Mouse (Mus musculus): ENCODE measurements around the gene Myo5a.
A peak's percentile ranks its signal among the peaks of the same experiment; 100 is the strongest.

Myo5a gene

DNA sequence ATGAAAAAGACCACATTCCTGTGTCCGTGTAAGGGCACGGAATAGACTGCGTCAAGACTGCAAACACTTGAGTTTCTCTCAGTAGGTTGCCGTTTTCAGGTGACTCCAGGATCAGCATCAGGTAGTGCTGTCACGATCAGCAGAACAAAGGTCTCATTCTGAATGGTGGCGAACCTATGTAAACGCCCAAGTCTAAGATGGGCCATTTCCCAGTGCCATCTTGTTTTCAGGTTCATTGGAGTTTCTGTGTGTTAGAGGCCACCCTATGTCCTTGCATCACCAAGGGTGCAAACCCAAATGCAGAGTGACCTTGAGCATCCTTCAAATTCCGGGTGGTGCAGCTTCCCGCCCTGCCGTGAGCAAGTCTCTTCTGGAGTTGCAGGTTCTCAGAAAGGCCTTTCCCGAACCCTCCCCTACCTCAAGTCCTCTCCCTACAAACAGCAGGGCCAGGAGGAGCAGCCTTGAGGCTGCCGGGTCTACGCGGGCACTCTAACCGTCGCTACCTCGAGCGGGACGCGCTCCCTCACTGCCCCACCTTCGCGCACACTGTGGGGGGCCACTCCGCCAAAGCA lies at the start of gene Myo5a:
TSS of gene Myo5a (plus strand) at position 559 of the 572 bp plus-strand sequence.
- no peak for DNase-seq

DNA sequence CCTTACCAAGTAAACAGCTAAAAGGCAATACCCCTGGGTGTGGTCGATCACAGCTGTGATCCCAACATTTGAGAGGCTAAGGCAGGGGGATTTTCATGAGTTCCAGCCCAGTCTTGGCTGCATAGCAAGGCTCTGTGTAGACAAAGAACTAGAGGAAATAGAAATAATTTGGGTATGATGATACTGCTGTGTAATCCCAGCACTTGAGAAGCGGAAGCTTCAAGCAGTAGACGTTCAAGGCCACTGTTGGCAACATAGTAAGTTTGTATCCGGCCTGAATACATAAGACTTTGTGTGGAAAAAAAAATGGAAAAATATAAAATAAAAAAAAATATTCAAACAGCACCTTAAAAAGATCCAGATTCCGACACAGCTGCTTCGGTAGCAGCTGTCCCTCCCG lies 48.3 kb upstream of the Myo5a start:
- DNase-seq, result no peak

DNA sequence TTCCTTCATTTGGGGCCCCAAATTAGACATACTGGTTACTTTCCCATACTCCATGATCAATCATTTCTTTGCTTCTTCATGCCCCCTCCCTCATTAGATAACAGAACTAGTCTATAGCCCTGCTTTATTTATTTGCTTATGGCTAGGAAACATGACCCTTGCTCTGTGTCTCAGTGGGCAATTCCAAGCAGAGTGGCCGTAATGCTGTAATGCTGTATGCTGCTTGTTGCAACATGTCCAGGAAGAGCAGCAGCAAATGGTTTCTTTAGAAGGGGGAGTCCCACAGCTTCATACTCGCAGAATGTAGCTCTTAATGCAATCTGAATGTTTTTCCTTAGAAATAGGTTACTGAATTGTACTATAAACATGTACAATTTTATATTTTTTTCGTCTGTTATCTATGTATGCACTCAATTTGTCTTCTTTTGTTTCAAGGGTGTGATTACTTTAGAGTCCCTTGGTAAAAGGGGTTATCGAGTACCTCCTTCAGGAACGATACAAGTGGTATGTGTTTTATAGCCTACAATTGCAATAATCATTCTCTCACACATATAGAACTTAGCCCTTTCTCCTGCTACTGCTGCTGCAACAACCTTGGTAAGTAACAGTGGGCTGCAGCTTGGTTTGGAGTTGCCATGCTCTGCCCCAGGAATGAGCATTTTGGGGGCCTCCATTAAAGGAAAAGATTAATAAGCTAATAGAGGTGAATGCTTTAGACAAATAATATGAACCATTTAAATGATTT lies 47.5 kb upstream of the Myo5a start:
- no peak for DNase-seq

DNA sequence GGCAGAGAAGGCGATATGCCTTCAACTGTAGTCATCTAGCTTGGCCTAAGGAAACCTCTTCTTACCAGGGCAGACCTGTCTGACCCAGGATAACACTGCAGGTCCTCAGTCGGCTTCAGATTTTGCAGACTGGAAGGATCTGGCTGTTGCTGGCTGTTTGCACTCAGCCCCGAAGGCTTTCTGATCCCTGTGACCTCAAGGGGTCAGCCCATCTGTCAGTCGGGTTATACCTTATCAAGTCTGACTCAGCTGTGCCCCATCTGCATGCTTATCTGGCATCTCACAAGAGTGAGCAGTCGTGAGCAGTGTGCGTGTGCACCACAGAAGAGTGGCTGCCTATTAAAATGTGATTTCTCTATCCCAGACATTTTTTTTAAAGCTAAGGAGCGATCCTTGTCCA lies 46.7 kb upstream of the Myo5a start:
- no peak for DNase-seq

DNA sequence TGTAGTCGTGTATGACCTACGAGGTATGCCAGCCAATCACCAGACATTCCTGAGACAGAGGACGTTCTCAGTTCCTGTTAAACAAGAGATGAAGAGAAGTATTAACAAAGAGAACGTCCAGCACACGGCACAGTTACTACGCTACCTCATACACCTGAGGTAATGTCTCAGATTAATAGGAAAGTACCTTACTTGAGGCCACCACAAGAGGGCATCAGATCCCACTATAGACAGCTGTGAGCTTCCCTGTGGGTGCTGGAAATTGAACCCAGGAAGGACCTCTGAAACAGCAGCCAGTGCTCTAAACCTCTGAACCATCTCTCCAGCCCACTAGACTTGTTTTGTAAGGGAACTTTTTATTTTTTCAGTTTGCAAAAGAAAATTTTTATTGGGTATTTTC lies 45.1 kb upstream of the Myo5a start:
- peak; percentile 34 for DNase-seq

DNA sequence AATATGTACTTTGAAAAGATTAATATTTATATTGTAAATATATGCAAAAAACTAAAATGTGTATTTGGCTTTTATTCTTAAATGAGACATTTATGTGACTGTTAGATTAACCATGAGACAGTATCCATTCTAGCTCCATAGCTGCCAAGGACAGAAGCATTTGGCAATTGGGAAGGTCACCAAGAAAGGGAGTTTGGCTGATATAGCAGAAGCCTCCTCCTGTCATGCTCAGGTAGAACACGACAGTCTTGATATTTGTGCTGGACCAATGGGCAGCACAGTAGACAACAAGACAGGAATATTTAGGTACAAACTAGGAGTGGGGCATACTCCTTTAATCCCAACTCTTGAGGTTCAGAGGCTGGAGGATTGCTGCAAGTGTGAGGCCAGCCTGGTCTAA lies 38.4 kb upstream of the Myo5a start:
- DNase-seq, result no peak

DNA sequence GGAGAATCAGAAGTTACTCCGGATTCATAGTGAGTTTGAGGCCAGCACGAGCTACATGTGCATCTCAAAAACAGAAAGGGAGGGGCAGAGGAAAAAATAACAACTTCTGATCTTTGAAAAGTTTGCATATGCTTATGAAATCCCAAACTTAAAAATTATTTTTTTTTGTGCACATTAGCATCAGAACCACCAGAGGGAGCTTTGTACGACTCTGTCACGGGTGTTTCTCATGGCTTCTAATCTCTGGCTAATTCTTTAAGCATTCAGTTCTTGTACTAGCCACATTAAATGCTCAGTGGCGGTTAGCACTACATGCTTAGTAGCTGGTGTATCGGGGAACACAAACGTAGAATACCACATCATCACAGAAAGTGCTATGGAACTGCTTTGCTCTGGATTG lies 37.7 kb upstream of the Myo5a start:
- no peak for DNase-seq

DNA sequence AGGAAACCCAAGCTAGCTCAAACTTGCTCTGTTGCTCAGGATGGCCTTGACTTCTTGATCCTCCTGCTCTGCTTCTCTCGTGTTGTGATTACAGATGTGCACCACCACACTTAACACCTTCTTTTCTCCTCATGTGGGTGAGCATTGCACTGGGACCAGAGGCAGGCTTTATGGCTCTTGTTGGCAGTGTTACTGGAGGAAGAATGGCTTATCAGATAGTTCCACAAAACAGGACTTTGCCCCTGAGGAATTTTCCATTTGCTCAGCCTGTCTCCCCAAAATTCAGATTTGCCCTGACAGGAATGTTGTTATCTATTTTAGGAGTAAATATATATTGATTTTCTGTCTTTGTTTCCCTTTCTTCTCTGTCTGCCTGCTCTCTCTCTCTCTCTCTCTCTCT lies 36.1 kb upstream of the Myo5a start:
- no peak for DNase-seq

DNA sequence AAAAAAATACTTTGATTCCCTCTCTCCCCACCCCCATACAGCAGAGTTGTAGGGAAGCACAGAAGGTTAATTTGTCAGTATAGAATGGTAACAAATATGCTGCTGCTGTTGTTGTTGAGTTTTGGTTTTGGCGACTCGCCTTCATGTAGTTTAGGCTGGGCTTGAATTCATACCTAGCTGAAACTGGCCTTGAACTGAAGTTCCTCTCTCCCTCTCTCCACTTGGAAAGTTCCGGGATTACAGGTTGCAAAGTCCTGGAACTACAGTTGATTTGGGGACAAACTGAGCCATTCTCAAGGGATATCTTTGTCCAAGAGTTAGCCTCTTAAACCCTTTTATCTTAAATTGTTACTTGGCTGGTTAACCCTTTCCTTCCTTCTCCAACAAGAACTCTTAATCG lies 34.9 kb upstream of the Myo5a start:
- DNase-seq, result no peak

DNA sequence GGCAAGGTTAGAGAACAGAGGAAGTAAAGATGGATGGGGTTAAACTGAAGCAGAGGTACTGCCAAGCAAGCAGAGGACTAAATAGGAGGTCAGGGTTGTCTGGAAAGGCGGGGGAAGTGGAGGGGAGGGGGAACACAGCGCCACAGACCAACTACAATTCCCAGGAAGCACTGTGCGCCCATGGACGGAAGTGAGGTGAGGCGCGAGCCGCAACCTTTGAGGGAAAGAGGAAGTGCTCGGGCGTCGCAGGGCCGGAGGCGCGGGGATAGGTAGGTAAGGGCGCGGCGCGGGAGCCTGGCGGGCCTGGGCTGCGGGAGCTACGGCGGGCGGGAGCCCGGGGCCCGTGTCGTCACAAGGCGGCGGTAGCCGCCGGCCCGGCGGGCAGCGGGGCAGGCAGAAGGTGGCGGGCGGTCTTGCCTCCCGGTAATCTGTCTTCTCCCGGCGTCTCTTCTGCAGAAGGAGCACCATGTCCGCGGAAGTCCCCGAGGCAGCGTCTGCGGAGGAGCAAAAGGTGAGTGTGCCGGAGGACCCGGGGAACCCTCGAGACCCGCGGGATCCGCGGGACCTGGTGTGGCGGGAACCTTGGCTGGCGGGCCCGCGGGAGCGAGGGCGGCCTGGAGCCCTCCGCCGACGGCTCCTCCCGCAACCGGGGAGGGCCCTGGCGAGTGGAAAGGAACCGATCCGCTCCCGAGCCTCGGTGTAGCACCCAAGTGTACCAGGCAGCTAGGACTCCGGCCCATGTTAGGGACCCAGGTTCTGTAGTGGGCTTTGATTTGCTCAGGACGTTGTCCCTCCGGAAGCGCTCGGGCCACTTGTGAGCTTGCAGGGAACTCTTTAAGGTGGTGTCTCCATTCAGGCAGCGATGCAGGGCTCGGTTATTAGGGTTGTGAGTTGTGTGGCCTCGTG lies 33.1 kb upstream of the Myo5a start, which contains the start of gene Arpp19:
TSS of gene Arpp19 (plus strand) at position 164 of the 906 bp plus-strand sequence.
- DNase-seq, result peak; percentile 89

DNA sequence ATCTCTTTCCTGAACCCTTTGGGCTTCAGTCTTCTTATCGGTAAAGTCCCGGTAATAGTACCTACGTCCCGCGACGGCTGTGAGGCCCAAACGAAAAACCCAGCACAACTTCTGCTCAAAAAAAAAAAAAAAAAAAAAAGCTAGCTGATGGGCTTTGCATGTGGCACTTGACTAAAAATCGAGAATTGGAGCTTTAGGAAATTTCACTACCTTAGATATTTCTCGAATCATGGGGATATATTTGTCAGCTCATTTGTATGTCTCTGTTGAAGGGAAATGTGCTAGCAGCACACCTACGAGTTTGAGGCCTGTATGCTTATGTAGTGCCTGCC lies 32.5 kb upstream of the Myo5a start:
- DNase-seq, result no peak

DNA sequence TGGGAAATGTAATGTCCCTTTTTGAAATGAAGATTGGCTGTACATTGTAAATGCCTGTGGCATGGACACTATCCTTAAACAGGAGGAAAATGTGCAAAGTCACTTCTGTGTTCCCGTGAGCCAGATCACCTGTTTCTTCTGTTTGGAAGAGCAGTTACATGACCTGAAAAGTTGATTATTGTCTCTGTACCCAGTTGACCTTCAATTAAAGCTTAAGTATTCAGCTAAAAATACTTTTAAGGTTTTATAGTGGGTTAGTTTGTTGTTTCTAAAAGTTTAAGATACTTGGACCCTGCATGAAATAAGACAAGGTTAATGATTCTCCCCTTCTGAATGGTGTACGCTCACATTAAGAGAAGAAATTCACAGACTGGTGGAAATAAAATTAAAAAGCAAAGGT lies 30.2 kb upstream of the Myo5a start:
- no peak for DNase-seq

DNA sequence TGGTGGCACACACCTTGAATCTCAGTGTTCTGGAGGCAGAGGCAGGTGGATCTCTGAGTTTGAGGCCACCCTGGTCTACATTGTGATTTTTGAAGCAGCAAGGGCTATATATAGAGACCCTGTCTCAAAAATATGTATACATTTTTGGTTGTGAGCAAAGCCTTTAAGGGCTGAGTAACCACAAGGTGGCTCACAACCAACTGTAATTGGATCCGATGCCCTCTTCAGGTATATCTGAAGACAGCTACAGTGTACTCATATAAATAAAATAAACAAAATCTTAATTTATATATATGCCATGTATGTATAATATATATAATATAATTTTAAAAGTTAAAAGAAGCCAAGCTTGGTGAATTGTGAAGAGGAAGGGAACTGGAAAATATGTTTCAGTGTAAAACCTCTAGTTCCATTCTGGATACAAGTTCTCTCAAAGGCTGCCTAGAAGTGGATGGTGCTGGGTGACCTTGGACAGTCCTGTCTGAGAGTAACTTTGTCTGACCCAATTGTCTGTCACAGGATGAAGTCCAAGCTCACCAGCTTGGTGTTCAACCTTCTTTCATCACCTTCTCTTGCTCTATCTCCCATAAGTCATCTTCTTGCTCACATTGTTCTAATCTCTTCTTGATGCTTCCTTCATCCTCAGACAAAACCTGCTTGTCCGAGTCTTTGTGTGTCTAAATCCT lies 28.8 kb upstream of the Myo5a start:
- no peak for DNase-seq

DNA sequence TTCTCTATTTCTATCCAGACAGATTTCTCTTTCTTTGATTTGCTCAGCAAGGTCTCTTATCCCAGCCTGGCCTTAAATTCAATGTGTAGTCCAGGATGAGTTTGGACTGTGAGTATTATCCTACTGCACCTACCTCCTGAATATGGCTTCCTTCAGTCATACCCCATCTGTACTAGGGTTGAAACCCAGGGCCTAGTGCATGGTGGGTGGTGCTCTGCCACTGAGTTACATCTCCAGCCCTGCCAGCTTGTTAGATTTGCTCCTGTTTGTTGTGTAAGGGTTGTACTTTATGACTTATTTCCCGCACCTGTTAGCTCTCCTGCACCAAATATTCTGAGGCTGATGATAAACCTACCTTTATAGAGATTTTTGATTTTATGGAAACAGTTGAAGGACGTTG lies 27.6 kb upstream of the Myo5a start:
- no peak for DNase-seq

DNA sequence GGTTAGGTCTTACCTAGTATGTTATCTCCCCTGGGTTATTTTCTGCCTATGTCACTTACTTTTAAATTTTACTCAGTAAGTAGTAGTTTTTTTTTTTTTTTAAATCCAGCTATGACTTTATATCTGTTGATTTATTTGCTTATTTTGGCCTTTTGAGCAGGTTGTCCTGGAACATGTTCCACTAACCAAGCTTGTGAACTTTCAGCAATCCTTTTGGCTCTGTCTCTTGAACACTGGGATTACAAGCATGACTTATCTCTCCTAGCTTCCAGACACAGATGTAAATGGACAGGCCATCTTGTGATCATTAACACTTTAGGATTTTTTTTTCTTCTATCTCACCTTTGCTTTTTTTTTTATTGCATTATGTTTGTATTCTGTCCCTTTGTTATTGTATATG lies 23.7 kb upstream of the Myo5a start:
- no peak for DNase-seq

DNA sequence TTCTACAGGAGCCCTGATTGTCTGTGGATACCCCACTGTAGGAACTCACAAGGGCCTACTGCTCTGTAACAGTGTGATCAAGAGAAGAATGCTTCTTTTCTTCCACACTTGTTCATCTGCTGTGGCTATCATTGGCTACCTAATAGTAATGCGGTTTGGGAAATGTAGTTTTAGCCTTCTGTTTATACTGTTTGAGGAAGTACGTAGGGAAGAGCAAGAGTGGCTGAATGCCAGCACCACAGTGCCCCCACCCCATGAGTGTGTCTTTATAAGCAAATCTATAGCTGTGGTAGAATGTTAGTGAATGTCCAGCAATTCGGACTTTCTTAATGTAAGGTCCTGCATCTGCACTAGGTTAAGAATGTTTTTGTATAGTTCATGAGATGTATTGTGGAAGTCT lies 21.7 kb upstream of the Myo5a start:
- DNase-seq, result no peak

DNA sequence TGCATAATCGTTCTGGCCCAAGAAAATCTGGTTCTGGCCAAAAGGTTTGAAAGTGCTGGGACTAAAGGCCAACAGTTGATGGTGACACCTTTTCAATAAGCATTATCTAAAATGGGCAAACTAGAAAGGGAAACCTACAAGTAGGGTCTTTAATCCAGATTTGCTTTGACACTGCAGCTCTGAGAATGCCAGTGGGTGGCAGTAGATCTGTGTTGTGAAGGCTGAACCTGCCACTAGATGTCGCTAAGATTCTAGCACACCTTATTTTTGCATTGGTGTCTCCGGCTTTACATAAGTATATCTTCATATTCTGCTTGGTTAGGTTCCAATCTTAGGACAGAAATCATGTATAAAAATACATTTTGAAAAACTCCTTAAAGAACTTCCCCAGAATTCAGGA lies 20.8 kb upstream of the Myo5a start:
- DNase-seq, result peak; percentile 69

DNA sequence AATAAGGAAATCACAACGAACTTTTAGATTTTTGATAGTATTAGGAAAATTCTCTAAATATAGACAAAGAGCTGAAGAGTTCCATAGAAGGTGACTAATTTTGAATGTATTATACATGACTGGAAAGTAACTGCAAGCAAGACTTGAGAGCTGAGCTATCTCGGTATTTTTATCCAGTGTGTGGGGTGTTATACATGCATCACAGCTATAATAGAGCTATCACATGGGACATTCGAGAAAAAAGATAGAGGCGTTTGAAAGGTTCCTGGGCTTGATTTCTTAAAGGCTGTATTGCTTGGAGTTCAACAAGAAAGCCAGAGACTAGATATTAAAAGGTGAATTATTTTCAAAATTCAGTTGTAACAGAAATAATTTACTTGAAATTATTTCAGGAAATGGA lies 19.0 kb upstream of the Myo5a start:
- DNase-seq, result no peak

DNA sequence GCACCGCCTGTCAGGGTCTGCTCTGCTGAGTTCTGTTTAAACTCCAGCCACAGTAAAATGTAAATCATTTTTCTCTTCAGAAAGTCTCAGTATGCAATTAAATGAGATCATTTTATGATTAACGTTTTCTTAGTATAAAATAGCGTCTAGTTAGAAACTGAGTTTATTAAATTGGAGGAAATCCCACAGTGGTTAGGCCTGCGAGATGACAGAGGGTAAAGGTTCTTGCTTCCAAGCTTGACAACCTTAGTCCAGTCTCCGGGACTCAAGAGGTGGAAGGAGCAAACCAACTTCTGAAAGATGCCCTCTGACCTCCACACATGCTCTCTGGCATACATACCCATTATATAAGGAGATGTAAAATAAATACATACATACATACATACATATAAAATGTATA lies 15.8 kb upstream of the Myo5a start:
- DNase-seq, result no peak

DNA sequence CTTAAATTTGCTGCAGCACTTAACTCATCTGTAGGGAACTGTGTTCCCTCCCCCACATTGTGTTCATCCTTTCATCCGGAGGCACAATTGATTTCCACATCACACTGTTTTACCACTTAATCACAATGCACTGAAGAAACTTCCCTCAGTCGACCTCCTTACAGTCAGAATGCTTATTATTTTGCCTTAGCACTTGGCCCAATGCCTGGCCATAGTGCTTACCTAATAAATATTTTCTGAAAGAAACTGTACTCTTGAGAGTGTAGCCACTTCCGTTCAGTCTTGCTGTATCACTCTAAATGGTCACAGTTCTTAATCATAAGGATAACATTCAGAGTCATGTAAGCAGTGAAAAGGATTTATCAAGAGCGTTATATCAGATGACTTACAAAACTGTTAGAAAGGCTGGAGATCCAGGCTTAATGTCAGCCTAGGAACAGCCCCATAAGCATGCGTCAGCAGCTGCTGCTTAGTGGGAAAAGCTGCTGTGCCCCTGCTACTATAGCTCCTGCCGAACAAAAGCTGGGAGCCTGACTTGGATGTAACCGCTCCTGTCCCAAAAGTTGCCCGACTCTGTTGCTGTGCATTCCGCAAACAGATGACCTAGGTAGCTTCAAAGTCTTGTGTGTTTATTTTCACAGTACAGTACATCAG lies 6.0 kb upstream of the Myo5a start:
- DNase-seq, result no peak

DNA sequence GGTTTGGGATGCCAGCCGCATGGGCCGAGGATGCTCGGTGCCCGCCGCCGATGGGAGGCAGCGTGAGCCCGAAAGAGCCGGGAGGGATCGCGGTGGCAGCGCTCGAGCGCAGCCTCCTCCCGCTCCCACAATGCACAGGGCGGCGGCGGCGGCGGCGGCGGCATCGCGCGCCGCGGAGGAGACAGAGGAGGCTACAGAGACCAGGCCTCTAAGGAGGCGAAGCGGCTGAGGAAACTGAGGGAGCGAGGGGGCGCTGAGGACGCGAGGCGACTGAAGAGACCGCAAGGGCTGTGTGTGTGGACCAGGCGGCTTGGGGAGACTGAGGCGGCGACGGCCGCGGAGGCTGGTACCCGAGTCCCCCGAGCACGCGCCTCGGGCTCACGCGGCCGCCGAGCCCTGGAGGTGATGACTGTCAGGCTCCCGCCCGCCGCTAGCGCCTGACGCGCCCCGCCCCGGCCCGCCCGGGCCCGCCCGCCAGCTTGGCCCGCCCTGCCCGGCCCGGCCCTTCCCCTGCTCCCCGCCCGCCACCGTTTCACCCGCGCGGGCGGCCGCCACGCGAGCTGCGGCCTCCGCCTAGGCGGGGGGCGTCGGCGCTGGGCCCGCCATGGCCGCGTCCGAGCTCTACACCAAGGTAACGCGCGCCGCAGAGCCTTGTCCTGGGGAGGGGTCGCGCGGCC lies 352 bp downstream of the Myo5a start:
- peak; percentile 79 for DNase-seq

DNA sequence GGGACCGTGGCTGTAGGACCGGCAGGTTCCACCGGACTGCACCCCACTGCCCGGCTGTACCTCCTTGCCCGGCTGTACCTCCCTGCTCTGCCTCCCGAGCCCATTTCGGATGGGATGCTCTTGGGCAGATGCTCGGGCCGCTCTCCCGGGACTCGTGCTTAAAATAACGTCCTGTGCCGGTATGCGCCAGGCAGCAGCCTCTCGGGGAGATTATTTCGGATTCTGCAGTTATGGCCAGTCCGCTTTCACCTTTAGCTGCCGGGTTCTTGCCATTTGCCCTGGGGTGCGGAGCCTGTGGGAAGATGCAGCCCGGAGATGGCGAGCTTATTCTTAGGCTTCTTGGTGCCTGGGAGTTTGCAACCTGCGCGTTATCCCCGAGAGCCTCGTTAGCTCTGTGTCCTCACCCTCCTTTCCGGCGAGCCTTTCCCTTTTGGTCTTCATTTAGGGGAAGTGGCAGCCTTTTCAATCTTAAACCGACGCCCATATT lies 934 bp downstream of the Myo5a start:
- DNase-seq, result peak; percentile 31

Measured in thymus, postnatal 14 days (tissue).